Mouse (Mus musculus) megakaryocyte, adult 5-6 weeks (primary cell): ENCODE results near the gene Adamts12. TPM values are rescaled to one million over a fixed set of nuclear protein-coding genes. Genes with fewer than 3 reads are reported as not detected.

Source experiments
- ATAC-seq: 2 replicates; pipeline ENCODE4 v1.8.0; 2016; ENCODE audit warnings: mild to moderate bottlenecking, inconsistent platforms; ENCODE audit not compliant: poor library complexity, severe bottlenecking
- total RNA-seq, 2 experiments: library from RNA; stranded (forward) in 1 of 2; stranded (reverse) in 1 of 2; fragments of 153-499, 151-499 nt in 1 of 2; fragments of 221-1000, 200-1000 nt in 1 of 2; gene quantifications; 2 replicates each; pipeline versions ENCODE4 v1.2.3 to v1.2.4; 2015 to 2017

Gene Adamts12
- 0.02 TPM in 1 of 2 replicates, not detected in the other for total RNA-seq (2015)
- total RNA-seq (2017) = not detected in 2 replicates

GRCm38 (mm10) chr15:11064558-11065411 is at the start of gene Adamts12:
Gene Adamts12, plus strand, starts transcription at chr15:11064790.
- no peak for ATAC-seq

DNA sequence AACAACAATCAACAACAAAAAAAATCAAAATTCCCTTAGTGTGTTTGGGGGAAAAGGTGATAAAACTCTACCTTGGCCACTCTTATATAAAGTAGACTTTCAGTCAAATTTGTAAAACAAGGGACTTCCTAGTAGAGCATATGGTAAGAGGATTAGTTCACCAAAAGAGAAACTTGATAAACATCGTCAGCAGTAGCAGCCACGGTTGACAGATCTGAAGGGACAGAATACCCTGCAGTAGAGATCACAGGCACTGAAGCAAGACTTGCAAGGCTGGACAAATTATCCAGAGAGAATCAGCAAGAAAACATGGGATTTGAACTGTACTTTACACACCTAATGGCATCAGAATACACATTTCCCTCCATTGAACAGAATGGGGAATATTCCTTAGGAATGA is 49.7 kb upstream of the Adamts12 start:
- ATAC-seq = no peak

GRCm38 (mm10) chr15:11026801-11027561 is 37.6 kb upstream of the Adamts12 start:
- no peak for ATAC-seq

GRCm38 (mm10) chr15:11030188-11030587 is 34.4 kb upstream of the Adamts12 start:
- no peak for ATAC-seq

DNA sequence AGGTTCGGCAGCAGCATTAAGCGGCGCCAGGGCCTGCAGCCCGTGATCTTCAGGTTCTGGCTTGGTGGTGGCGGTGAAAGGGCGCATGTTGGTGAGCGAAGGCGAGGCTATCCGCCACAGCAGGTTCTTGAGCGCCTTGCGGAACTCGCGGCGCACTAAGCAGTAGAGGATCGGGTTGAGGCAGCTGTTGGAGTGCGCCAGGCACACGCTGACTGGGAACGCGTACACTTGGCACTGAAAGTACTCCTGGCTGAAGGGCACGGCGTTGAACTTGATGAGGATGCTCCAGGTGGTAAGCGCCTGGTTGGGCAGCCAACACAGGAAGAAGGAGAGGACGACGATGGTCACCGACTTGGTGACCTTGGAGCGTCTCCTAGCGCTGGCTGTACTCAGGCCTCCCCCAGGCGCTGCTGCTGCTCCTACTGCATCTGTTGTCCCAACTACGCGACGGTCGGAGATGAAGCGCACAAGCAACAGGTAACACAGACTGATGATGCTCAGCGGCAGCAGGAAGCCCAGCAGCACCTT is 28.6 kb upstream of the Adamts12 start:
- no peak for ATAC-seq

DNA sequence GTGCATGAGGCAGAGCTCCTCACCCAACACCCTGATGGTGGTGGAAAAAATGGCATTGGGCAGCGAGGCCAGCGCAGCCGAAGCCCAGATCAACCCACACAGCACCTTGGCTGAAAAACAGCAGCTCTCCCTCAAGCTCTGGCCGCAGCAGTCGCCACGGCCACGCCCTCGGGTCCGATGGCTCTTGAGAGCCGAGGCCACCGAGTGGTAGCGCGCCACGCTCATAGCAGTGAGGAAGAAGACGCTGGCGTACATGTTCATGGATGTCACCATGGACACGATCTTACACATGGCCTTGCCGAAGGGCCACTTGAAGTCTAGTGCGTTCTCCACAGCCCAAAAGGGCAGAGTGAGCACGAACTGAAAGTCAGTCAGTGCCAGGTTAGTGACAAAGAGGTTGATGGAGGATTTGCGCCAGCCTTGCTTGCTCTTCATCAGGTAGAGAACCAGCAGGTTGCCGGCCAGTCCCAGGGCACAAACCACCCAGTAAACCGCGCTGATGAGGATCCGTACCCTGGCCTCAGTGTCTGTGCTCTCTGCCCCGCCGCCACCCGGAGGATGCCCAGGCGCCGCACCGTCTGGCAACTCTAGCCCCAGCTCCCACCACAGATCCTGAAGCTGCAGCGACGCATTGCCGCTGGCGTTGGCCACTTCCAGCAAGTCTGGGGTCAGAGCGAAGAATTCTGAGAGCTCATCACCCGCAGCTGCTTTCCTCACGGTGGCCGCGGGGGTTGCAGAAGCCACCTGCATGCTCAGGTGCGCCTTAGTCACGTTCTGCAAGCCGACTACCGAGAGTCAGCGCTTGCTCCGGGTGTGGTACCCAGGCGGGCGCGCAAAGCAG is 27.8 kb upstream of the Adamts12 start:
- ATAC-seq = no peak

DNA sequence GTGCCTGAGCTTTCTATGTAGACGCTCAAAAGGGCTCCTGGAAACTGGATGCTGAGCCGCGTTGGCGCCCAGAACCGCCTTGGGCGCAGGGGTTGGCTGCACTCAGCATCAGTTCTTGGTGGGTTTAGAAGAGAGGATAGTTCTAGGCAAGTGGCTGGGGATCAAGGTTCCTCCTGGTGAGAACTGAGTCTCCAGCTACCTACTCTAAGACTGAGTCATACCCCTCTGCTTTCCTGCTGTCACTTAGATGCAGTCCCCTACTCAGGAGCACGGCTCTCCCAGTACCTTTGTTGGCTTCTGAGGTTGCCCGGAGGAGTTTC is 27.3 kb upstream of the Adamts12 start:
- no peak for ATAC-seq

GRCm38 (mm10) chr15:11037711-11038110 is 26.9 kb upstream of the Adamts12 start, which contains the start of gene Rxfp3:
Gene Rxfp3, minus strand, starts transcription at chr15:11037991.
- no peak for ATAC-seq

GRCm38 (mm10) chr15:11038476-11038875 is 26.1 kb upstream of the Adamts12 start:
- no peak for ATAC-seq

GRCm38 (mm10) chr15:11040067-11040466 is 24.5 kb upstream of the Adamts12 start:
- no peak for ATAC-seq

- ATAC-seq = no peak
Measured at GRCm38 (mm10) chr15:11041229-11041628, 23.4 kb upstream of the Adamts12 start.

DNA sequence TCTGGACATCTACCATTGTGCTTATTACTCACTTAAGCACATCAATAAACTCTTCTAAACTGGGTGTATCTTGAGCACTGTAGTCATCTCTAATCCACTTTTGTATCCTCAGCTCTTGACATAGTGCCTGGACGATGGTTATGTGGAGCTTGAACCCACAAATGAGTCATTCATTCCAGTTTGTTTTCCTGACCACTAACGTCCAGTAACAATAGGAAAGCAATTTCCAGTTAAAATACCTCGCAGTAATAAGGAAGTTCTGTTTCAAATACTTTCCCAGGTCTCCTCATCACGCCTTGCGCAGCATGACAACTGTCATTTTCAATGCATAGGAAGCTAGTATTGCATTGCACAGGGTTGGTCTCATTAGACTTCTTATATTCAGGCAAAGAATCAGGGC is 21.8 kb upstream of the Adamts12 start:
- no peak for ATAC-seq

DNA sequence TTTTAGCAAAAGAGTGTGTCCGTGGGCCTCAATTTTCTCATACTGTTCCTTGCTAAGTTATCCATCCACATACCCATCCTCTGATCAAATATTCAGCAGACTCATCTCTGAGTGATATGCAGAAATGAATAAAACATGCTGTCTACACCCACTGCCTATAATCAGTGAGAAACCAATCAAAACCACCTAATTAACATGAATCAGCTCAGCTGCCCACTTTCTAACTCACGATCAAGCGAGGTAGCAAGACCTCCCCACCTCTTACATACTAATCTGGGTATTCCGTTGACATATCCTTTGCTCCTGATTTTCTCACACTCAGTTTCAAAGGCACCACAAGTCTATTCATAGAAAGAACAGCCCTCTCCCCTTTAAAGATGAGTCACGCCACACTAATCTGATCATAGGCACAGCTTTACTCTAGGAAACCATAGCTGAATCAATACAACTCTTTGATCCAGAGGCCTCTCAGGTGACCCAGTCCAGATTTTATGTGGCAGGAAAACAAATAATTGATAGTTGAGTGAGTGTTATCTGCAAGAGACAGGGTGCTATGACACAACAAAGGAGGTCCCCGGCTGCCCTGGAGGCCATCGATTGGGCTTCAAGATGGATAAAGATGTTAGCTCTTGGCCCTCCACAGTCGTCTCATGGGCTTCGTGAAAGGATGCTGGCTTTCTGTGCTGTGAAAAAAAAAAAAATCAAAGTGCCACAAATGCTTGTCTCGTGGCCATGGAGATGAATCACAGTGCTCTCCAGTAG is 10.7 kb upstream of the Adamts12 start:
- ATAC-seq = no peak

GRCm38 (mm10) chr15:11054440-11055080 is 10.0 kb upstream of the Adamts12 start:
- no peak for ATAC-seq

DNA sequence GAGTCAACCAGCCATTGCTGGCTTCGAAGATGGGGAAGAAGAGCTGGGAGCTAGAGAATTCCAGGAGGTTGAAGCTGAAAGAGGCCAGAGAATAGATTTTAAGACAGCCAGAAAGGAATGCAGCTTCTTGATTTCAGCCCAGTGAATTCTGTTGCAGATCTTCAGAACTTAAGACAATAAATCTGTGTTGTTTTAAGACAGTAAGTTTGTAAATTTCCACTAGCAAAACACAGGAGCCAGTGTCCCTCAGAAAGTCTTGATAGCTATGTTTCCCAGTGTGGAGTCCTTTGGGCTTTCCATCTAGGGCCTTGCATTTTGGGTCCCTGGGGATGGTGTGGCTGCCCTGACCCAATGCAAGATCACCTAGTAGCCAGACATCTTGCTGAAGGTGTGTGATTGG is 1.7 kb upstream of the Adamts12 start:
- no peak for ATAC-seq

- no peak for ATAC-seq
Measured at GRCm38 (mm10) chr15:11064160-11064557, 431 bp upstream of the Adamts12 start.

- no peak for ATAC-seq
Measured at GRCm38 (mm10) chr15:11065528-11066171, 1.1 kb downstream of the Adamts12 start.

DNA sequence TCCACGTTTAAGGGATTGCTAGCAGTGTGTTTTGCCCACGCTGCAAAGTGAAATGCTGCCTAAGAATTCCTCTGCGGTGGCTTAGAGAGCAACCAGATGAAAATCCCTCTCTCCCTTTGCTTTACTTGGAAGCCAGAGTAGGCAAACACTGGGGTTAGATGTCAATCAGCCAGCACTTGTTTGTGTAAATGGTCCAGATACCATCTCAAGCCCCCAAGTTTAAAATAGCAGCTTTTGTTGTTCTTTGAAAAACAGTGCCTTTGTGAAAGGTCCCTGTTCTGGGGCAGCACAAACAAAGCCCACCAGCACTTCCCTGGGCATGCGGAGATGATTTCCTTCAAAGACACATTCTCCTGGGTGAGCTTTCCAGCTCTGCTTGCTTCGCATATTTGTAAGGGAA is 1.7 kb downstream of the Adamts12 start:
- no peak for ATAC-seq

DNA sequence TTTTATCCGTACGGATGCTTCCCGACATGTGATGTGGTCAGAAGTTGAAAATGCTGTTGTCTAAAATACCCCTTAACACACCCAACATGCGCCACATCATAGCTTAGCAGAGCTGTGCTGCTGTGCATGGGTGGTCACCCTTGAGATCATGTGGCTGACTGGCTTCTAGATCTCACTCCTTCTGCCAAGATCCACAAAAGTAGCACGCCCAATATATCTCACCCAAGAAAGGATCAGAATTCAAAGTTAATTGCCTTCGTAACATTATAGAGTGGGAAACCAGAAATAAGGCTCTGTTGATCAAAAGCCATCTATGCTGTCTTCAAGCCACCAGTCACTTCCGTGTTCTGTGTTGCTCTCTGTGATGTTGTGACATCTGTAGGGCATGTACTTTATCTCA is 3.3 kb downstream of the Adamts12 start:
- ATAC-seq = no peak
